Mouse (Mus musculus) midbrain, embryonic 12.5 days (tissue): Measurements from ENCODE around the gene Gm5725. TPM values are rescaled to one million over a fixed set of nuclear protein-coding genes. Genes with fewer than 3 reads are reported as not detected.
"Not testable (repeated sequence)": the region's sequence is repeated elsewhere in the genome, so short reads cannot be mapped to it uniquely, and the experiment has no call there.

Experiments
- ATAC-seq: fragments of 200-750 bp; cut with Nextera tagmentation; 2 replicates; pipeline ENCODE4 v1.8.0; 2017; ENCODE audit warnings: low read depth, moderate TSS enrichment, moderate library complexity; ENCODE audit not compliant: low FRiP score
- H3K27ac ChIP-seq: fragments of 300-500 bp; sonication (generic); replicated peaks from 2 replicates; pipeline ENCODE4 v1.5.1; 2016; ENCODE audit warnings: mild to moderate bottlenecking
- H3K27me3 ChIP-seq: fragments of 300-500 bp; sonication (generic); 2 replicates; pipeline ENCODE4 v1.6.1; 2016; ENCODE audit warnings: mild to moderate bottlenecking
- H3K36me3 ChIP-seq: fragments of 300-500 bp; sonication (generic); 2 replicates; pipeline ENCODE4 v1.6.1; 2016
- H3K4me1 ChIP-seq: fragments of 300-500 bp; sonication (generic); 2 replicates; pipeline ENCODE4 v1.6.1; 2016
- H3K4me2 ChIP-seq: fragments of 300-500 bp; sonication (generic); replicated peaks from 2 replicates; pipeline ENCODE4 v1.6.1; 2016; ENCODE audit warnings: mild to moderate bottlenecking, moderate library complexity
- H3K4me3 ChIP-seq: fragments of 300-500 bp; sonication (generic); 2 replicates; pipeline ENCODE4 v1.5.1; 2016; ENCODE audit warnings: mild to moderate bottlenecking
- H3K9ac ChIP-seq: fragments of 300-500 bp; sonication (generic); replicated peaks from 2 replicates; pipeline ENCODE4 v1.6.1; 2016; ENCODE audit warnings: mild to moderate bottlenecking, moderate library complexity
- H3K9me3 ChIP-seq: fragments of 300-500 bp; sonication (generic); 2 replicates; pipeline ENCODE4 v1.6.1; 2016; ENCODE audit warnings: mild to moderate bottlenecking
- WGBS: fragments of 180-500 bp; shearing (Covaris S2); methylation state at CpG from one replicate; pipeline ENCODE4 v1.1.7; 2016; 5-methylcytosine and 5-hydroxymethylcytosine counted together
- polyA plus RNA-seq: library from polyadenylated mRNA; unstranded; fragments of >200 nt; fragmentation: Nextera tagmentation; extraction: Ambion mirVana; gene quantifications from 2 replicates; pipeline ENCODE4 v1.2.1, GENCODE M21; 2016

Gm5725 gene
- not detected in 2 replicates for polyA plus RNA-seq

DNA sequence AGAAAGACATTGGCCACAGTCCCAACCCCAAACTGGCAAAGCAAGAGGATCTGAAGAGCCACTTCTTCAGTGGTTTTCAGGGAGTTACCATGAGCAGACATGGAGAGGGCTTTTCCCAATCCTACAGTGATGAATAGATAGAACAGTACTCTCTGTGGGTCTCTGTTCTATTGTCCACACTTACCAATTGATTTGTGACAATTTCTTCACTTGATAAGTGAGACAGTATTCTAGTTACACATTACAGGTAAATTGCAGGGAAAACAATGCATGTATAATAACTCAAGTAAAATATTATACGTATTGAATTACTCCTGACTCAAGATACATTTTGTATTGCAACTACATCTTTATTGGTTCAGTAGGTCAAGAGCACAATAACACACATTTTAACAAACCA is at the start of gene Gm5725:
Gene Gm5725, minus strand, starts transcription at position 101 of the 400 bp plus-strand sequence.
- H3K4me1 ChIP-seq, H3K27ac ChIP-seq, H3K9ac ChIP-seq, H3K4me3 ChIP-seq, ATAC-seq, H3K4me2 ChIP-seq, H3K9me3 ChIP-seq, H3K36me3 ChIP-seq, H3K27me3 ChIP-seq: not testable (repeated sequence)
- WGBS, result no CpG with 5 or more reads among the region's 1 CpGs

DNA sequence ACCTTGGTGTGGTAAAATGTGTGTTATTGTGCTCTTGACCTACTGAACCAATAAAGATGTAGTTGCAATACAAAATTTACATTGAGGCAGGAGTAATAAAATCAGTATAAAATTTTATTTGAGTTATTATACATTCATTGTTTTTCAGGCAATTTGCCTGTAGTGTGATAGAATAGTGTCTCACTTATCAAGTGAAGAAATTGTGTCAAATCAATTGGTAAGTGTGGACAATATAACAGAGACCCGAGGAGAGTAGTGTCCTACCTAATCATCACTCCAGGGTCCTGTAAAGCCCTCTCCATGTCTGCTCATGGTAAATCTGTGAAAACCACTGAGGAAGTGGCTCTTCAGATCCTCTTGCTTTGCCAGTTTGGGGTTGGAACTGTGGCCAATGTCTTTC is 12.0 kb downstream of the Gm5725 start, which contains the start of gene Vmn1r135:
Gene Vmn1r135, plus strand, starts transcription at position 301 of the 400 bp plus-strand sequence.
- H3K4me3 ChIP-seq, ATAC-seq, H3K9ac ChIP-seq, H3K27ac ChIP-seq, H3K4me2 ChIP-seq, H3K4me1 ChIP-seq, H3K9me3 ChIP-seq, H3K27me3 ChIP-seq, H3K36me3 ChIP-seq: not testable (repeated sequence)
- WGBS, result no CpG with 5 or more reads among the region's 1 CpGs

DNA sequence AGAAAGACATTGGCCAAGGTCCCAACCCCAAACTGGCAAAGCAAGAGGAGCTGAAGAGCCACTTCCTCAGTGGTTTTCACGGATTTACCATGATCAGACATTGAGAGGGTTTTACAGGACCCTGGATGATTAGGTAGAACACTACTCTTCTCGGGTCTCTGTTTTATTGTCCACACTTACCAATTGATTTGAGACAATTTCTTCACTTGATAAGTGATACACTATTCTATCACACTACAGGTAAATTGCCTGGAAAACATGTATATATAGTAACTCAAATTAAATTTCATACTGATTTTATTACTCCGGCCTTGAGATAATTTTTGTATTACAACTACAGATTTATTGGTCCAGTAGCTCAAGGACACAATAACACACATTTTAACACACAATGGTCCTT is 47.4 kb downstream of the Gm5725 start, which contains the start of gene Gm4177:
Gene Gm4177, minus strand, starts transcription at position 101 of the 400 bp plus-strand sequence.
- not testable (repeated sequence) for H3K4me2 ChIP-seq, H3K9me3 ChIP-seq, H3K4me3 ChIP-seq, H3K36me3 ChIP-seq, H3K27me3 ChIP-seq, H3K4me1 ChIP-seq, ATAC-seq, H3K27ac ChIP-seq, H3K9ac ChIP-seq
- WGBS, result no CpG with 5 or more reads among the region's 3 CpGs

Other genes with a start within 250 kb of the Gm5725 start
- not detected in 2 replicates for gene Vmn1r132, start 230.2 kb downstream of the Gm5725 start, polyA plus RNA-seq
- gene Gm4175, start 82.8 kb downstream of the Gm5725 start, polyA plus RNA-seq, result not detected in 2 replicates
- not detected in 2 replicates for gene Gm4177, start 47.5 kb downstream of the Gm5725 start, polyA plus RNA-seq
- not detected in 2 replicates for gene Vmn1r135, start 11.9 kb downstream of the Gm5725 start, polyA plus RNA-seq
- gene Gm5891, start 77.0 kb upstream of the Gm5725 start, polyA plus RNA-seq, result not detected in 2 replicates
- gene Vmn1r137, start 150.3 kb upstream of the Gm5725 start, polyA plus RNA-seq, result not detected in 2 replicates
- gene Vmn1r138, start 184.6 kb upstream of the Gm5725 start, polyA plus RNA-seq, result not detected in 2 replicates
- not detected in 2 replicates for gene Gm6176, start 212.0 kb upstream of the Gm5725 start, polyA plus RNA-seq
- gene Vmn1r139, start 224.8 kb upstream of the Gm5725 start, polyA plus RNA-seq, result not detected in 2 replicates